Mouse (Mus musculus): ENCODE results near the gene Lgi1. TPM values are rescaled to one million over a fixed set of nuclear protein-coding genes. Genes with fewer than 3 reads are reported as not detected.

Lgi1 gene
- polyA plus RNA-seq, 1 experiment from 2014 or later = 0.46 TPM

GRCm38 (mm10) chr19:38236526-38236925, 27.8 kb upstream of the Lgi1 start:
- Histone ChIP-seq H3K4me3 (ENCODE audit: low read length) (no peak overlapping the region), H3K4me2 (ENCODE audit: low read depth, low read length) (no peak overlapping the region), H3K9ac (ENCODE audit: low read depth, low read length) (no peak overlapping the region), H3K9me3 (ENCODE audit: control insufficient read depth, low read length) (no peaks in the 10 kb centered on the region), H3K4me1 (ENCODE audit: control insufficient read depth, insufficient read depth, low read length) (peaks cover 4% of the 10 kb centered on the region; the same call in 1 of the 2 replicates), H3K27me3 (replicated peaks; ENCODE audit: control insufficient read depth, insufficient read depth, low read length) (no peaks in the 10 kb centered on the region), H3K36me3 (ENCODE audit: control insufficient read depth, insufficient read depth, low read length) (no peaks in the 10 kb centered on the region), H3K27ac (ENCODE audit: low read length) (no peak overlapping the region)
- WGBS = 70% methylated on average over 5 of the region's 5 CpGs
- ATAC-seq = no peak

- WGBS = 55% methylated on average over 3 of the region's 3 CpGs
- H3K4me1 ChIP-seq (ENCODE audit: control insufficient read depth, insufficient read depth, low read length) = peaks cover 4% of the 10 kb centered on the region; the same call in 1 of the 2 replicates
- no peak overlapping the region for H3K4me3 ChIP-seq (ENCODE audit: low read length)
- no peaks in the 10 kb centered on the region for H3K9me3 ChIP-seq (ENCODE audit: control insufficient read depth, low read length)
- H3K4me2 ChIP-seq (ENCODE audit: low read depth, low read length) = no peak overlapping the region
- peak; percentile 27 for ATAC-seq
- H3K9ac ChIP-seq (ENCODE audit: low read depth, low read length) = no peak overlapping the region
- H3K27ac ChIP-seq (ENCODE audit: low read length) = no peak overlapping the region
- no peaks in the 10 kb centered on the region for H3K36me3 ChIP-seq (ENCODE audit: control insufficient read depth, insufficient read depth, low read length)
- H3K27me3 ChIP-seq (replicated peaks; ENCODE audit: control insufficient read depth, insufficient read depth, low read length) = no peaks in the 10 kb centered on the region
Observed at GRCm38 (mm10) chr19:38237834-38238212, 26.5 kb upstream of the Lgi1 start.

DNA sequence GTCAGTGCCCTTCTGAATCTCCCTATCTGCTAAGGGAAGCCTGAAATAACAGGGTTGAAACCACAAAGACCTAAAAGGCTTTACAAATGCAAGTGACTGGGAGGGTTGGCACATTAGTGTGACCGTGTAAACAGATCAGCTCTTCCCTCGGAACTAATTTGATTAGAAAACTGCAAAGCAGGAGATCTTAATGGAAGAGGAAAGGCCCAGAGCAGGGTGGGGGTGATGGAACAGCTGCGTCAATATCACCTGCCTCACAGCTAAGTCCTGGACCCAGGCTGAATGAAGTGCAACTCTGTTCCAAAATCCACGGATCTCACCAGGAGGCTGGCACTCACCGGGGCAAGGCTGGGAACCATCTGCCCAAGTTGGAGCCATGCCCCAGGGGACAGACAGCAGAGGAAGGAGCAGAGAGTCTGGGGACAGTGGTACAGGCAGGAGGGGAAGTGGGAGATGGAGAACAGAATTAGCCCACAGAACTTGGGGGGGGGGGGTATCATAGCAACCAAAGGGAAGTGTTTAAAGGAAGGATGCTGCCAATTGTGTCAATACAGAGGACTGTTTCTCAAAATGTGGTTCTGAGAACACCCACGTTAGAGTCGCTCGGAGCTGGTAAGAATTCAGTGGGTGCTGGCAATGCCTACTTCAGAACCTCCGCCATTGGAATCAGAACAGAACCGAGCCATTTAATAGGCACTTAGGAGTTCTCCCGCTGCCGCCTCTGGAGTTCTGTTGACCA, 26.0 kb upstream of the Lgi1 start:
- H3K4me1 ChIP-seq (ENCODE audit: control insufficient read depth, insufficient read depth, low read length) = peaks cover 4% of the 10 kb centered on the region; the same call in 1 of the 2 replicates
- H3K4me3 ChIP-seq (ENCODE audit: low read length) = no peak overlapping the region
- no peak overlapping the region for H3K27ac ChIP-seq (ENCODE audit: low read length)
- 0 out of 2 replicates have a peak, but pooled peaks have one; percentile 13 for ATAC-seq
- H3K9me3 ChIP-seq (ENCODE audit: control insufficient read depth, low read length) = no peaks in the 10 kb centered on the region
- no peaks in the 10 kb centered on the region for H3K27me3 ChIP-seq (replicated peaks; ENCODE audit: control insufficient read depth, insufficient read depth, low read length)
- H3K4me2 ChIP-seq (ENCODE audit: low read depth, low read length) = no peak overlapping the region
- no peak overlapping the region for H3K9ac ChIP-seq (ENCODE audit: low read depth, low read length)
- no peaks in the 10 kb centered on the region for H3K36me3 ChIP-seq (ENCODE audit: control insufficient read depth, insufficient read depth, low read length)
- 59% methylated on average over 12 of the region's 12 CpGs for WGBS

- H3K27ac ChIP-seq (ENCODE audit: low read length) = peak overlapping the region; percentile 13; the same call in 1 of the 2 replicates
- WGBS = 64% methylated on average over 8 of the region's 8 CpGs
- peak; percentile 78 for ATAC-seq
Observed at GRCm38 (mm10) chr19:38242314-38242852, 22.0 kb upstream of the Lgi1 start.

DNA sequence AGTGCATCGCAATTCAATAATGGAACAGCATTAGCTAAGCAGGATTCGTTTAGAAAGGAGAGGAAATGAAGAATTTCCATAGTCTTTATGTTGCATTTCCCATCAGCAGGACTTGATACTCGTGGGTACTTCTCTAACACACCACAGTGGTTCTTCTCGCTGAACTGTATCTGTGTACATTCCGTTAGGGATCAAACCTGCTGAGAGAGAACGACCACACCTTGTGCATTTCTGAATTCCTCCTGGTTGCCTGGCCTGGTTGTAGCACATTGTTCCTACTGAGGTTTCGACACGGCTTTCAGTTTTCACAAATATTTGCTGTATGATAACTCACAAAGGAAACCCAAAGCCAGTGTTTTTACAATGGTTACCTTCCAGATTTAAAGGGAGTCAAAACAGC, 19.6 kb upstream of the Lgi1 start:
- no peak overlapping the region for H3K4me2 ChIP-seq (ENCODE audit: low read depth, low read length)
- H3K4me1 ChIP-seq (ENCODE audit: control insufficient read depth, insufficient read depth, low read length) = no peaks in the 10 kb centered on the region
- ATAC-seq = no peak
- no peaks in the 10 kb centered on the region for H3K36me3 ChIP-seq (ENCODE audit: control insufficient read depth, insufficient read depth, low read length)
- WGBS = 57% methylated on average over 8 of the region's 8 CpGs
- H3K9me3 ChIP-seq (ENCODE audit: control insufficient read depth, low read length) = no peaks in the 10 kb centered on the region
- no peaks in the 10 kb centered on the region for H3K27me3 ChIP-seq (replicated peaks; ENCODE audit: control insufficient read depth, insufficient read depth, low read length)
- no peak overlapping the region for H3K4me3 ChIP-seq (ENCODE audit: low read length)
- H3K27ac ChIP-seq (ENCODE audit: low read length) = no peak overlapping the region
- H3K9ac ChIP-seq (ENCODE audit: low read depth, low read length) = no peak overlapping the region

More at GRCm38 (mm10) chr19:38242314-38242852, 22.0 kb upstream of the Lgi1 start:
- H3K4me3 ChIP-seq (ENCODE audit: low read length) = no peak overlapping the region
- H3K4me1 ChIP-seq (ENCODE audit: control insufficient read depth, insufficient read depth, low read length) = peaks cover 4% of the 10 kb centered on the region; the same call in 1 of the 2 replicates
- H3K9me3 ChIP-seq (ENCODE audit: control insufficient read depth, low read length) = no peaks in the 10 kb centered on the region
- H3K36me3 ChIP-seq (ENCODE audit: control insufficient read depth, insufficient read depth, low read length) = no peaks in the 10 kb centered on the region
- no peak overlapping the region for H3K9ac ChIP-seq (ENCODE audit: low read depth, low read length)
- H3K27me3 ChIP-seq (replicated peaks; ENCODE audit: control insufficient read depth, insufficient read depth, low read length) = no peaks in the 10 kb centered on the region
- H3K4me2 ChIP-seq (ENCODE audit: low read depth, low read length) = no peak overlapping the region

DNA sequence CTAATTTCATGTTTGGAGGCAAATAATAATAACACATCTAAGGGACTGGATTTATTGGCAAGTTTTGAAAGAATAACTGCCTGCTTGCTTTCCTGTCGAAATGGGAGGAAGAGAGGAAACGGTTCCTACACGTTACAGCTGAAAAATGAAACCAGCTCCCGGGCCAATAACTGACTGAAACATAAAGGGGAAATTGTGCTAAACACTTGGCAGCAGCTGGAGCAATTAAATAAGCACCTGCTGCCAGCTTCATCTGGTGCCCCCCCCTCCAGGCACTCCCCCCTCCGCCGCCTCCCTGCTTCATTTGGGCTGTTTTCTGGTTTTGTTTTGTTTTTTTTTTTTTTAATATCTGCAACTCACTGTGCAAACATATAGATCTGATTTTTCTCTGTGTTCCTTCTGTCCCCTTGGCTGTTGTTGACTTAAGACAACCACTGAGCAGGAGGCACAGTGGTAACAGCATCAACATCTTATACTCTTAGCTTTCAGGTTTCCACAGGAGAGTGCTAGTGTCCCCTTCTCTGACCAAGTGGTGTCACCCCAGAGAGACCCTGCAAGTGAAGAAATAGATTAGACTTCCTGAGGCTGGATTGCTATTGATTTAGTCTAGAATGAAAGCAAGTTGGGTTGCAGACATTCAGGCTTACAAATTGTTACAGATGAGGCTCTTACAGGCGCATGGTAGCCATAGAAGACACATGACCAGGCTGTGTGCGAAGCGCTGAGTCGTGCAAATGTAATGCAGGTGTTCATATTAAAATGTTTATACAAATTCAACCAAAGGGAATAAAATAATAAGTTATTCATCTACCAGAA, 18.8 kb upstream of the Lgi1 start:
- H3K9ac ChIP-seq (ENCODE audit: low read depth, low read length) = no peak overlapping the region
- WGBS = 48% methylated on average over 10 of the region's 10 CpGs
- H3K27ac ChIP-seq (ENCODE audit: low read length) = no peak overlapping the region
- H3K4me3 ChIP-seq (ENCODE audit: low read length) = no peak overlapping the region
- no peaks in the 10 kb centered on the region for H3K4me1 ChIP-seq (ENCODE audit: control insufficient read depth, insufficient read depth, low read length)
- no peak for ATAC-seq
- no peaks in the 10 kb centered on the region for H3K9me3 ChIP-seq (ENCODE audit: control insufficient read depth, low read length)
- no peak overlapping the region for H3K4me2 ChIP-seq (ENCODE audit: low read depth, low read length)
- H3K27me3 ChIP-seq (replicated peaks; ENCODE audit: control insufficient read depth, insufficient read depth, low read length) = no peaks in the 10 kb centered on the region
- no peaks in the 10 kb centered on the region for H3K36me3 ChIP-seq (ENCODE audit: control insufficient read depth, insufficient read depth, low read length)

DNA sequence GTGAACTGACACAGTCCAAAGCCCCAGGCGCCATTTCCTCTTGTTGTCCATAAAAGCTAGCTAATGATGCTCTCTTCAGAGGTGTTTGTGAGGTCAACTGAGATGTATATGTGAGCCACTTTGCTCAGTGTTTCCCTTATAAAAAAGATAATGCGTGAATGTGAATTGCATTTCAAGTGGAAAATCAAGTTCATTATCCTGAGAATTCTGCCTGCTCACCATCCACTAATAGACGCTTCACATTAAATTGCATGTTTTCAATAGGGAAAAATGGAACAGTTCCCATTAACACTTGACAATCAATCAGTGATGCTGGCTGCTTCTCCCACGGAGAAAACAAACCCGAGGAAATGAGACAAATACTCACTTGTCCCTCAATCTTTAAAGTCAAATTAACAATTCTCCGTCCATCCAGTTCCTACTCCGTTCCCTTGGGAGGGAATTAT, 18.1 kb upstream of the Lgi1 start:
- ATAC-seq = no peak
- WGBS = 80% methylated on average over 7 of the region's 7 CpGs

DNA sequence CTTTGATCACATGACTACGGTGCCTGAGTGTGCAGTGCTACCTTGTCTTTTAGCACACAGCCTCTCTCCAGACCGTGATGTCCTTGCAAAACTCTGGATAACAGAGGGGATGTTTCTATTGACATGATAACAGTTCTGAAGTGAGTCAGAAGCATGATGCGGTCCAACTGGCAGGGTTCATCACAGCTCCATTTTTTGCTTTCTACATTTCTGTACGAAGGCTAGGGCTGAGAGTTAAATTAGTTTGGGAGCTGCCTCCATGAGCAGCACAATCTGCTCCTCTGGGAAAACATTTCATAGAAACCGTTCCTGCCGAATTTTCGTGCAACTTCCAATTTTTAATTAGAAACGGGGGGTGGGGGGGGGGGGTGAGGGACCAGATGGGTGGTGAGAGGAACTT, 14.7 kb upstream of the Lgi1 start:
- Histone ChIP-seq H3K4me2 (ENCODE audit: low read depth, low read length) (no peak overlapping the region), H3K9me3 (ENCODE audit: control insufficient read depth, low read length) (no peaks in the 10 kb centered on the region), H3K4me1 (ENCODE audit: control insufficient read depth, insufficient read depth, low read length) (no peaks in the 10 kb centered on the region), H3K27me3 (replicated peaks; ENCODE audit: control insufficient read depth, insufficient read depth, low read length) (no peaks in the 10 kb centered on the region), H3K4me3 (ENCODE audit: low read length) (no peak overlapping the region), H3K36me3 (ENCODE audit: control insufficient read depth, insufficient read depth, low read length) (no peaks in the 10 kb centered on the region), H3K9ac (ENCODE audit: low read depth, low read length) (no peak overlapping the region), H3K27ac (ENCODE audit: low read length) (no peak overlapping the region)
- 82% methylated on average over 8 of the region's 8 CpGs for WGBS
- ATAC-seq = no peak

More for the DNA sequence above, 18.1 kb upstream of the Lgi1 start:
- H3K36me3 ChIP-seq (ENCODE audit: control insufficient read depth, insufficient read depth, low read length) = no peaks in the 10 kb centered on the region
- no peaks in the 10 kb centered on the region for H3K4me1 ChIP-seq (ENCODE audit: control insufficient read depth, insufficient read depth, low read length)
- H3K4me2 ChIP-seq (ENCODE audit: low read depth, low read length) = no peak overlapping the region
- H3K9ac ChIP-seq (ENCODE audit: low read depth, low read length) = no peak overlapping the region
- no peak overlapping the region for H3K4me3 ChIP-seq (ENCODE audit: low read length)
- H3K27ac ChIP-seq (ENCODE audit: low read length) = no peak overlapping the region
- H3K27me3 ChIP-seq (replicated peaks; ENCODE audit: control insufficient read depth, insufficient read depth, low read length) = no peaks in the 10 kb centered on the region
- no peaks in the 10 kb centered on the region for H3K9me3 ChIP-seq (ENCODE audit: control insufficient read depth, low read length)

DNA sequence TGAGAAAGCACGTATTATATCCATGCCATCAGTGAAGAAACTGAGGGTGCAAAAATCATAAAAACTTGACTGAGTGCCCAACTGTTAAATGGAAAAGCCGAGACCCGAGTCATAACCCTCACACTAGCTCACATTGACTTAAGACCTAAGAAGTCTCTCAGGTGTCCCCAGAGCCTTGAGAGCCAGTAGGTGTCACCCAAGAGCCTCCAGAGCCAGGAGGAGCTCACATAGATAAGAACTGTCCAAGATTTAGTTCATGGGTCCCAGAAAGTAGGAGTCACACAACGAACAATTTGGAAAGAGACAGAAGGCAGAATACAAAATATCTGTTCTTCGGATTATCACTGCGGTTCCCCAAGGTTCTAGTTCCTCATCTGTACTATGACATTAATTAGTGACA, 10.5 kb upstream of the Lgi1 start:
- H3K9me3 ChIP-seq (ENCODE audit: control insufficient read depth, low read length) = no peaks in the 10 kb centered on the region
- no peak overlapping the region for H3K4me2 ChIP-seq (ENCODE audit: low read depth, low read length)
- no peaks in the 10 kb centered on the region for H3K4me1 ChIP-seq (ENCODE audit: control insufficient read depth, insufficient read depth, low read length)
- no peak overlapping the region for H3K9ac ChIP-seq (ENCODE audit: low read depth, low read length)
- ATAC-seq = no peak
- H3K4me3 ChIP-seq (ENCODE audit: low read length) = no peak overlapping the region
- H3K27ac ChIP-seq (ENCODE audit: low read length) = no peak overlapping the region
- H3K27me3 ChIP-seq (replicated peaks; ENCODE audit: control insufficient read depth, insufficient read depth, low read length) = no peaks in the 10 kb centered on the region
- WGBS = 53% methylated on average over 6 of the region's 6 CpGs
- no peaks in the 10 kb centered on the region for H3K36me3 ChIP-seq (ENCODE audit: control insufficient read depth, insufficient read depth, low read length)

All from intestine, embryonic 16.5 days (tissue).